ENCODE assay signal across 7 mouse cellular contexts in the genomic region with DNA sequence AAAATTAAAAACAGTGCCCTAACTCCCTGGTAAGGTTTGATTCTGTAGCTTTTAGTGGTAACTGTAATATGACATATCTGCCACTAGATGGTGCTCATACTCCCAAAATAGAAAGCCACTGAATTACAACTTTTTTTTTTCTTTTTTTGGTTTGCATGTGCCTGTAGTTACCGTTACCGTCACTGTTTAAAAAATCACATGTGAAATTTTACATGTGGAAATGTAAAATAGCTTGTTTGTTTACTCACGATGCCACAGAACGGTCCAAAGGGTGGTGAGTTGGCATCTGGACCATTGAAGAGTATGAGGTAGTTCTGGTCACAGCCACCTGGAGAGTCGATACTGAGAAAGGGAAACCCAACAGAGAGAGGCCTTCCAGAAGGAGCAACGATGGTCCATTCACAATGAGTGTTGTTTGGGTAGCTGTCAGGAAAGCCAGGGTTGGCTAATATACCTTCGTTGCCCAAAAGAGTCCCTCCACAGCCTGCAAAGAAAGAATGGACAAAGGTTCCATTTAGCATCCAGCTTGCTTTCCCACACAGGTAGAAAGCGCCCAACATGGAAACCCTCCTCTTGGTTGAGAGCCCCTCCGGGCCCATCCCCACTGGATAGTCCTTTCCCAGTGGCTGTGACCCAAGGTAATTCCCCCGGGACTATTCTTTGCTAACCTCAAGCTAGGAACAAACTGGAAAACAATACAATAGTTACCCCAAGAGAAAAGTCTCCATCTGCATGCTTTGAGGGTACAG. TPM values are rescaled to one million over a fixed set of nuclear protein-coding genes. Genes with fewer than 3 reads are reported as not detected.
DNase-seq lines count a peak whose midpoint lies in the region; ATAC-seq and TF ChIP-seq lines count a peak whose summit lies in the region.

No protein-coding gene starts in this region.

- no peaks in the 10 kb centered on the region for H3K36me3 ChIP-seq in lung, embryonic 16.5 days (ENCODE audit: control insufficient read depth, insufficient read depth, low read length)
- H3K36me3 ChIP-seq in myocyte (ENCODE audit: control insufficient read depth, insufficient read depth), result no peaks in the 10 kb centered on the region

- no peaks in the 10 kb centered on the region for H3K79me2 ChIP-seq in myocyte (ENCODE audit: control insufficient read depth, insufficient read depth)

- no peak overlapping the region for H3K4me3 ChIP-seq in lung, embryonic 16.5 days (ENCODE audit: low read length)
- H3K4me3 ChIP-seq in myocyte, result no peak overlapping the region

- no peaks in the 10 kb centered on the region for H3K9me3 ChIP-seq in lung, embryonic 16.5 days (ENCODE audit: control insufficient read depth, low read length)

- WGBS in lung, embryonic 16.5 days, result 47% methylated on average over 10 of the region's 10 CpGs

- no peak for DNase-seq in lung, postnatal 10 days
- peak; percentile 12 for DNase-seq in brain, adult 2 months (ENCODE audit: low read depth, low spot score)
- peak; percentile 13 to 33 for DNase-seq in heart, postnatal 10 days
- no peak for DNase-seq in right cerebral cortex, adult 18-20 months

- no peaks in the 10 kb centered on the region for H3K27me3 ChIP-seq in lung, embryonic 16.5 days (ENCODE audit: control insufficient read depth, insufficient read depth, low read depth, low read length)
- no peaks in the 10 kb centered on the region for H3K27me3 ChIP-seq in myocyte (ENCODE audit: control insufficient read depth, insufficient read depth, insufficient read length)

- H3K27ac ChIP-seq in lung, embryonic 16.5 days (ENCODE audit: low read length), result no peak overlapping the region

- H3K4me2 ChIP-seq in lung, embryonic 16.5 days (ENCODE audit: low read depth, low read length), result peak overlapping the region; percentile 43
- H3K4me2 ChIP-seq in myocyte (ENCODE audit: low read depth), result peak overlapping the region; percentile 51

- ATAC-seq in lung, embryonic 16.5 days (ENCODE audit: low read depth), result 0 out of 2 replicates have a peak, but pooled peaks have one; percentile 20
- no peak for ATAC-seq in monocyte, adult 5-6 weeks (replicated peaks; ENCODE audit: insufficient number of reproducible peaks, low FRiP score, low TSS enrichment, poor library complexity, severe bottlenecking)

- no peaks in the 10 kb centered on the region for H3K4me1 ChIP-seq in lung, embryonic 16.5 days (replicated peaks; ENCODE audit: control insufficient read depth, insufficient read depth, low read length)

- no peak overlapping the region for H3K9ac ChIP-seq in lung, embryonic 16.5 days (ENCODE audit: low read length)

- no peak for TF ChIP-seq POLR2A in myocyte (IDR thresholded peaks at IDR 0.05; ENCODE audit: insufficient read length, low read depth)

- no peak overlapping the region for H3ac ChIP-seq in myocyte (ENCODE audit: control insufficient read depth, insufficient read length)

- intact Hi-C loops in heart, postnatal 10 days (cut with DNase I), result loop anchor here (2.0 to 5.0 kb wide), 4 partner anchors 319 to 1014 kb away; no protein-coding TSS in a partner anchor

TF ChIP-seq in myocyte, 11 proteins besides CTCF, POLR2A, EP300 and RAD21:
- TF ChIP-seq CEBPB (IDR thresholded peaks at IDR 0.05; ENCODE audit: insufficient read depth, poor library complexity, severe bottlenecking) (no peak), USF1 (IDR thresholded peaks at IDR 0.05; ENCODE audit: low read depth) (no peak), E2F4 (IDR thresholded peaks at IDR 0.05; ENCODE audit: insufficient read depth) (no peak), MAX (IDR thresholded peaks at IDR 0.05; ENCODE audit: low read depth) (no peak), REST (IDR thresholded peaks at IDR 0.05; ENCODE audit: insufficient read depth, insufficient read length) (no peak)

RNA-seq across cellular contexts. Expression of gene Rsu1, which starts 7.1 kb away (rescaled TPM):
- 177 and 187 TPM in 2 replicates for polyA plus RNA-seq in lung, embryonic 16.5 days (2015; fragmentation: Nextera tagmentation; extraction: Ambion mirVana)
- 100 to 1,000 TPM in 1 of 2 experiments, 10 to 100 TPM in 1; 98.4 to 102 TPM for total RNA-seq in heart, postnatal 10 days (2021)
- polyA plus RNA-seq in myocyte (2012; fragmentation: generic; extraction: Trizol), result 81.5 TPM
- 96.6 to 120 TPM (median 106 TPM) in 3 replicates for total RNA-seq in monocyte, adult 5-6 weeks (2017)

Comparison
In these comparisons a context has a peak if more than half of its experiments do, and no peak if none do; other contexts are left out.
1. DNase-seq: peak in brain, adult 2 months (single experiment) and heart, postnatal 10 days (2 of 2); none in lung, postnatal 10 days (single experiment) and right cerebral cortex, adult 18-20 months (single experiment).